27 mouse cellular contexts compared by ENCODE assay signal in the genomic region with DNA sequence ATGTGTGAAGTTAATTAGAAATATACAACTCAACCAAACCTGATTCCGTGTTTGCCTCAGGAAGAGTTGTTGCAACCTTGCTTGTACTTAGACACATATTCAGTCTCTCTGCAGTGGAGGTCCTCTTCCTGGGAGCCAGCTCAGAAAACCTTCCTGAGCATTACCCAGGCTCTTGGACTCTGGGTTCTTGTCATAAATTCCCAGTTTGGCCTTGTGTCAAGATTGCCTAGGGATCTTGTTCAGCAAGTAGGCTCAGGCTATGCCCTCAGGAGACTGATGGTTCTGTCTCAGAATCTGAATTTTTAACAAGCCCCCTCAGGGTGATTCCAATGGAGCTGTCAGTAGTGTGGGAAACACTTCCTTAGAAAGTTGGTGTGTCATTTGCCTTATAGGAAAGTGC. TPM values are rescaled to one million over a fixed set of nuclear protein-coding genes. Genes with fewer than 3 reads are reported as not detected.
A peak's percentile ranks its signal among the peaks of the same experiment; 100 is the strongest.
DNase-seq lines count a peak whose midpoint lies in the region; ATAC-seq and TF ChIP-seq lines count a peak whose summit lies in the region.
"Had no signal": no experiment of that assay in that cellular context is flagged by ENCODE, and none has a peak within 500 bp of the region (broad histone marks: within the 10 kb centered on the region; RNA-seq: fewer than 3 reads in every experiment).

No protein-coding gene starts in this region.

- no peaks in the 10 kb centered on the region for H3K36me3 ChIP-seq in hindbrain, embryonic 13.5 days
- no peaks in the 10 kb centered on the region; the same call in 1 of the 2 replicates for H3K36me3 ChIP-seq in hindbrain, postnatal 0 days (ENCODE audit: insufficient read depth, low read length)
- H3K36me3 ChIP-seq in limb, embryonic 14.5 days (ENCODE audit: control insufficient read depth, insufficient read depth, low read length): no peaks in the 10 kb centered on the region
- H3K36me3 ChIP-seq in limb, embryonic 10.5 days: peaks cover 11% of the 10 kb centered on the region
- H3K36me3 ChIP-seq: embryonic facial prominence, embryonic 13.5 days; forebrain, embryonic 15.5 days; hindbrain, embryonic 15.5 days; limb, embryonic 15.5 days; liver, embryonic 13.5 days; midbrain, embryonic 15.5 days had no signal

- no peaks in the 10 kb centered on the region for H3K9me3 ChIP-seq in hindbrain, embryonic 13.5 days
- no peaks in the 10 kb centered on the region for H3K9me3 ChIP-seq in hindbrain, postnatal 0 days (ENCODE audit: low read length)
- H3K9me3 ChIP-seq in limb, embryonic 14.5 days (ENCODE audit: control insufficient read depth, low read length): no peaks in the 10 kb centered on the region
- no peaks in the 10 kb centered on the region for H3K9me3 ChIP-seq in limb, embryonic 10.5 days (replicated peaks)
- H3K9me3 ChIP-seq: embryonic facial prominence, embryonic 13.5 days; forebrain, embryonic 10.5 days; forebrain, embryonic 15.5 days; heart, embryonic 13.5 days; hindbrain, embryonic 15.5 days; limb, embryonic 15.5 days; liver, embryonic 13.5 days; midbrain, embryonic 15.5 days had no signal

- DNase-seq in hindbrain, postnatal 0 days (ENCODE audit: low spot score): no peak
- DNase-seq in limb, embryonic 14.5 days (ENCODE audit: low spot score): no peak
- DNase-seq in limb, embryonic 10.5 days (ENCODE audit: low spot score): no peak
- DNase-seq in brain, adult 2 months (ENCODE audit: low read depth, low spot score): peak; percentile 43
- DNase-seq in cerebellum, adult 9-11 months: no peak
- DNase-seq in cerebellum, adult 11 months: no peak
- DNase-seq: adrenal gland, postnatal 10 days; cerebellum, adult 11-12 months; cerebellum, postnatal 10 days; gastrocnemius, postnatal 36 days; heart, adult 2 months; heart, postnatal 36 days; kidney, postnatal 4 days; liver, embryonic 13.5 days; lung, adult 18-20 months; lung, postnatal 14 days; right cerebral cortex, adult 18-20 months; thymus, adult 2 months; thymus, postnatal 4 days had no signal

- peaks cover 62% of the 10 kb centered on the region for H3K4me1 ChIP-seq in hindbrain, embryonic 13.5 days (replicated peaks)
- H3K4me1 ChIP-seq in hindbrain, postnatal 0 days (ENCODE audit: insufficient read depth, low read length): peaks cover 26% of the 10 kb centered on the region
- H3K4me1 ChIP-seq in limb, embryonic 14.5 days (ENCODE audit: control insufficient read depth, insufficient read depth, low read length): peaks cover 59% of the 10 kb centered on the region
- H3K4me1 ChIP-seq in limb, embryonic 10.5 days: peaks cover 40% of the 10 kb centered on the region

- no peak overlapping the region for H3K4me3 ChIP-seq in hindbrain, embryonic 13.5 days
- H3K4me3 ChIP-seq in hindbrain, postnatal 0 days (ENCODE audit: low read length): no peak overlapping the region
- no peak overlapping the region for H3K4me3 ChIP-seq in limb, embryonic 14.5 days (replicated peaks; ENCODE audit: low read length)
- H3K4me3 ChIP-seq in limb, embryonic 10.5 days: no peak overlapping the region
- H3K4me3 ChIP-seq: embryonic facial prominence, embryonic 13.5 days; forebrain, embryonic 10.5 days; forebrain, embryonic 15.5 days; heart, adult 2 months; heart, embryonic 13.5 days; hindbrain, embryonic 15.5 days; limb, embryonic 15.5 days; liver, embryonic 13.5 days; midbrain, embryonic 15.5 days had no signal

- H3K27me3 ChIP-seq in hindbrain, embryonic 13.5 days: no peaks in the 10 kb centered on the region
- no peaks in the 10 kb centered on the region for H3K27me3 ChIP-seq in hindbrain, postnatal 0 days (ENCODE audit: insufficient read depth, low read length)
- H3K27me3 ChIP-seq in limb, embryonic 14.5 days (ENCODE audit: control insufficient read depth, insufficient read depth, low read length): no peaks in the 10 kb centered on the region
- no peaks in the 10 kb centered on the region for H3K27me3 ChIP-seq in limb, embryonic 10.5 days (ENCODE audit: low read depth, poor library complexity, severe bottlenecking)
- H3K27me3 ChIP-seq: embryonic facial prominence, embryonic 13.5 days; forebrain, embryonic 15.5 days; heart, embryonic 13.5 days; hindbrain, embryonic 15.5 days; limb, embryonic 15.5 days; liver, embryonic 13.5 days; midbrain, embryonic 15.5 days had no signal

- 91% methylated on average over 1 of the region's 1 CpGs for WGBS in hindbrain, embryonic 13.5 days
- 90% methylated on average over 1 of the region's 1 CpGs for WGBS in hindbrain, postnatal 0 days
- WGBS in limb, embryonic 14.5 days: 75% methylated on average over 1 of the region's 1 CpGs
- 84% methylated on average over 1 of the region's 1 CpGs for WGBS in limb, embryonic 10.5 days

- TF ChIP-seq CTCF in hindbrain, postnatal 0 days (IDR thresholded peaks at IDR 0.05; ENCODE audit: low read depth): no peak

- no peak overlapping the region for H3K4me2 ChIP-seq in hindbrain, embryonic 13.5 days
- no peak overlapping the region for H3K4me2 ChIP-seq in hindbrain, postnatal 0 days (ENCODE audit: low read depth, low read length)
- no peak overlapping the region for H3K4me2 ChIP-seq in limb, embryonic 14.5 days (replicated peaks; ENCODE audit: low read depth, low read length, severe bottlenecking)
- H3K4me2 ChIP-seq: embryonic facial prominence, embryonic 13.5 days; forebrain, embryonic 15.5 days; heart, embryonic 13.5 days; hindbrain, embryonic 15.5 days; limb, embryonic 15.5 days; liver, embryonic 13.5 days; midbrain, embryonic 15.5 days had no signal

- no peak for TF ChIP-seq POLR2A in limb, embryonic 14.5 days (IDR thresholded peaks at IDR 0.05; ENCODE audit: borderline replicate concordance, extremely low read depth, insufficient read depth, insufficient read length)

- peak overlapping the region; percentile 30; the same call in 1 of the 2 replicates for H3K27ac ChIP-seq in hindbrain, embryonic 13.5 days
- no peak overlapping the region for H3K27ac ChIP-seq in hindbrain, postnatal 0 days
- peak overlapping the region; percentile 19; the same call in 1 of the 2 replicates for H3K27ac ChIP-seq in limb, embryonic 14.5 days (replicated peaks; ENCODE audit: low read depth, low read length)
- no peak overlapping the region for H3K27ac ChIP-seq in limb, embryonic 10.5 days
- H3K27ac ChIP-seq: embryonic facial prominence, embryonic 13.5 days; forebrain, embryonic 10.5 days; forebrain, embryonic 15.5 days; heart, adult 2 months; heart, embryonic 13.5 days; hindbrain, embryonic 15.5 days; limb, embryonic 15.5 days; liver, embryonic 13.5 days; midbrain, embryonic 15.5 days had no signal

- no peak overlapping the region for H3K9ac ChIP-seq in hindbrain, embryonic 13.5 days
- H3K9ac ChIP-seq in hindbrain, postnatal 0 days (replicated peaks; ENCODE audit: low read length): no peak overlapping the region
- H3K9ac ChIP-seq in limb, embryonic 14.5 days (ENCODE audit: low read depth, low read length, severe bottlenecking): no peak overlapping the region
- H3K9ac ChIP-seq: embryonic facial prominence, embryonic 13.5 days; forebrain, embryonic 15.5 days; hindbrain, embryonic 15.5 days; limb, embryonic 15.5 days; liver, embryonic 13.5 days; midbrain, embryonic 15.5 days had no signal

- no peak for ATAC-seq in hindbrain, embryonic 13.5 days (ENCODE audit: low FRiP score)
- no peak for ATAC-seq in hindbrain, postnatal 0 days
- no peak for ATAC-seq in limb, embryonic 14.5 days (ENCODE audit: low FRiP score, low read depth)
- ATAC-seq: forebrain, embryonic 15.5 days; midbrain, embryonic 15.5 days had no signal

RNA-seq across cellular contexts. Expression of a gene that starts 19.8 kb away (rescaled TPM):
- polyA plus RNA-seq in hindbrain, embryonic 13.5 days (2015; fragmentation: Nextera tagmentation; extraction: Ambion mirVana): 10.7 and 11.2 TPM in 2 replicates
- total RNA-seq in hindbrain, postnatal 0 days (2014; rRNA removed): 81.9 and 91.5 TPM in 2 replicates
- 12.5 and 13.0 TPM in 2 replicates for polyA plus RNA-seq in hindbrain, postnatal 0 days (2015; fragmentation: Nextera tagmentation; extraction: Ambion mirVana)
- polyA plus RNA-seq in limb, embryonic 14.5 days (2012; rRNA removed): 35.0 and 45.1 TPM in 2 replicates
- 12.3 and 15.1 TPM in 2 replicates for polyA plus RNA-seq in limb, embryonic 14.5 days (2014; fragmentation: Nextera tagmentation; extraction: Ambion mirVana)
- 8.2 and 8.9 TPM in 2 replicates for polyA plus RNA-seq in limb, embryonic 10.5 days (2016; fragmentation: Nextera tagmentation; extraction: Ambion mirVana)

Comparison
In these comparisons a context has a peak if more than half of its experiments do, and no peak if none do; other contexts are left out.
1. H3K27ac ChIP-seq: peak in hindbrain, embryonic 13.5 days (single experiment) and limb, embryonic 14.5 days (single experiment); none in hindbrain, postnatal 0 days (single experiment) and limb, embryonic 10.5 days (single experiment).